Mouse (Mus musculus) MEL (cell line): ENCODE results near the gene Mrrf. TPM values are rescaled to one million over a fixed set of nuclear protein-coding genes. Genes with fewer than 3 reads are reported as not detected.

Experiments used
- DNase-seq: peaks from one replicate; pipeline ENCODE4 v3.0.0; 2011; ENCODE audit warnings: low read depth, low spot score
- H3K27ac ChIP-seq: 2 replicates; pipeline ENCODE4 v1.5.1; 2012; ENCODE audit warnings: low read depth, mild to moderate bottlenecking, control low read depth, low read length, moderate library complexity; ENCODE audit not compliant: control insufficient read depth
- H3K27me3 ChIP-seq, 2 experiments: fragments of 150-350 bp in 1 of 2; sonication (generic) in 1 of 2; 2 replicates each; pipeline ENCODE4 v1.6.1; 2012; ENCODE audit warnings: low read length in 2 of 2, mild to moderate bottlenecking in 2 of 2, improper control_type of control experiment in 1 of 2, moderate library complexity in 1 of 2; ENCODE audit not compliant: insufficient read depth in 2 of 2, control insufficient read depth in 1 of 2
- H3K36me3 ChIP-seq, 2 experiments: 2 replicates each; pipeline ENCODE4 v1.6.1; 2012 to 2014; ENCODE audit warnings: low read length in 2 of 2, improper control_type of control experiment in 1 of 2, inconsistent platforms in 1 of 2, mild to moderate bottlenecking in 1 of 2; ENCODE audit not compliant: insufficient read depth in 2 of 2, control insufficient read depth in 1 of 2
- H3K4me1 ChIP-seq, 2 experiments: fragments of 150-350 bp in 1 of 2; sonication (generic) in 1 of 2; 2 replicates each; pipeline ENCODE4 v1.6.1; 2012; ENCODE audit warnings: low read length in 2 of 2, improper control_type of control experiment in 1 of 2, mild to moderate bottlenecking in 1 of 2; ENCODE audit not compliant: insufficient read depth in 2 of 2, control insufficient read depth in 1 of 2
- H3K4me3 ChIP-seq, 2 experiments: fragments of 150-350 bp in 1 of 2; sonication (generic) in 1 of 2; 2 replicates each; pipeline ENCODE4 v1.5.1; 2012; ENCODE audit warnings: low read depth in 2 of 2, low read length in 2 of 2, mild to moderate bottlenecking in 2 of 2, moderate library complexity in 2 of 2, control low read depth in 1 of 2, improper control_type of control experiment in 1 of 2; ENCODE audit not compliant: control insufficient read depth in 1 of 2, insufficient read depth in 1 of 2
- H3K79me2 ChIP-seq: 2 replicates; pipeline ENCODE4 v1.6.1; 2012; ENCODE audit warnings: mild to moderate bottlenecking, low read length, moderate library complexity; ENCODE audit not compliant: control insufficient read depth, poor library complexity, insufficient read depth
- H3K9ac ChIP-seq: 2 replicates; pipeline ENCODE4 v1.6.1; 2012; ENCODE audit warnings: low read depth, mild to moderate bottlenecking, control low read depth, low read length, moderate library complexity; ENCODE audit not compliant: control insufficient read depth, poor library complexity, severe bottlenecking
- H3K9me3 ChIP-seq: fragments of 150-350 bp; sonication (generic); replicated peaks from 2 replicates; pipeline ENCODE4 v1.6.1; 2012; ENCODE audit warnings: mild to moderate bottlenecking, low read length, improper control_type of control experiment, moderate library complexity; ENCODE audit not compliant: insufficient read depth
- CHD2 ChIP-seq: IDR thresholded peaks from 2 replicates; pipeline ENCODE4 v1.6.1; 2011; ENCODE audit warnings: low read length, improper control_type of control experiment
- CTCF ChIP-seq, 3 experiments: IDR thresholded peaks in 2 of 3; conservative IDR thresholded peaks in 1 of 3; 2 replicates each; pipeline ENCODE4 v1.5.1; 2011 to 2012; ENCODE audit warnings: low read length in 3 of 3, low read depth in 2 of 3, mild to moderate bottlenecking in 2 of 3, improper control_type of control experiment in 1 of 3, inconsistent platforms in 1 of 3, mixed read lengths in 1 of 3, moderate library complexity in 1 of 3; ENCODE audit not compliant: control insufficient read depth in 1 of 3, insufficient read depth in 1 of 3, poor library complexity in 1 of 3, severe bottlenecking in 1 of 3
- ETS1 ChIP-seq: IDR thresholded peaks from 2 replicates; pipeline ENCODE4 v1.6.1; 2012; ENCODE audit warnings: low read depth, mild to moderate bottlenecking, inconsistent platforms, low read length, improper control_type of control experiment, moderate library complexity
- MAX ChIP-seq: IDR thresholded peaks from 2 replicates; pipeline ENCODE4 v1.6.1; 2011; ENCODE audit warnings: low read length, improper control_type of control experiment
- MEF2A ChIP-seq: IDR thresholded peaks from 2 replicates; pipeline ENCODE4 v1.6.1; 2014; ENCODE audit warnings: low read depth, mild to moderate bottlenecking, inconsistent platforms, low read length, improper control_type of control experiment; ENCODE audit not compliant: poor library complexity, insufficient replicate concordance, severe bottlenecking; ENCODE audit errors: extremely low read depth
- MYC ChIP-seq: IDR thresholded peaks from 2 replicates; pipeline ENCODE4 v1.6.1; 2011; ENCODE audit warnings: low read depth, mild to moderate bottlenecking, low read length, improper control_type of control experiment, moderate library complexity
- POLR2AphosphoS2 ChIP-seq: IDR thresholded peaks from 2 replicates; pipeline ENCODE4 v1.6.1; 2011; ENCODE audit warnings: low read length, improper control_type of control experiment
- POLR2AphosphoS5 ChIP-seq: IDR thresholded peaks from 2 replicates; pipeline ENCODE4 v1.6.1; 2012; ENCODE audit warnings: low read depth, borderline replicate concordance, mild to moderate bottlenecking, inconsistent platforms, low read length, moderate library complexity, mixed read lengths
- UBTF ChIP-seq: IDR thresholded peaks from 2 replicates; pipeline ENCODE4 v1.6.1; 2012; ENCODE audit warnings: low read depth, mild to moderate bottlenecking, inconsistent platforms, low read length, improper control_type of control experiment, moderate library complexity, borderline replicate concordance; ENCODE audit not compliant: insufficient read depth
- USF2 ChIP-seq, 2 experiments: IDR thresholded peaks; 2 replicates each; pipeline ENCODE4 v1.6.1; 2011 to 2012; ENCODE audit warnings: improper control_type of control experiment in 2 of 2, low read length in 2 of 2, borderline replicate concordance in 1 of 2, inconsistent platforms in 1 of 2, low read depth in 1 of 2, mild to moderate bottlenecking in 1 of 2; ENCODE audit not compliant: insufficient read depth in 1 of 2
- polyA plus RNA-seq, 2 experiments: library from polyadenylated mRNA; stranded (reverse) in 1 of 2; unstranded in 1 of 2; fragments of >175 nt in 1 of 2; fragments of >200 nt in 1 of 2; gene quantifications; 2 replicates each; pipeline versions ENCODE4 v1.2.1 to v1.2.4; 2012; ENCODE audit warnings: low replicate concordance in 2 of 2, low read depth in 1 of 2; ENCODE audit not compliant: insufficient read length in 2 of 2, insufficient read depth in 1 of 2, missing spikeins in 1 of 2
- total RNA-seq: library from RNA; depleted of rRNA; stranded (reverse); fragments of 300-350 nt; gene quantifications from 2 replicates; pipeline ENCODE4 v1.2.3, GENCODE M21; 2012

Mrrf gene
- total and polyA plus RNA-seq, 3 experiments, result 28.0 to 31.2 TPM; not detected in 1

GRCm38 (mm10) chr2:36169176-36169575 lies 33.0 kb downstream of the Mrrf start:
- Histone ChIP-seq H3K36me3 (peaks cover 0 to 2% of the 10 kb centered on the region in 2 experiments; a peak in 1 of 4 replicates), H3K4me1 (no peaks in the 10 kb centered on the region; a peak in 1 of 4 replicates), H3K4me3 (no peak overlapping the region), H3K27me3 (no peaks in the 10 kb centered on the region), H3K9ac (no peak overlapping the region), H3K27ac (no peak overlapping the region), H3K9me3 (no peaks in the 10 kb centered on the region), H3K79me2 (no peaks in the 10 kb centered on the region)
- TF ChIP-seq POLR2AphosphoS5, result no peak
- TF ChIP-seq USF2 (IDR thresholded peaks at IDR 0.05; ENCODE audit: borderline replicate concordance in 1 of 2, insufficient read depth in 1 of 2, low read depth in 1 of 2, low read length in 2 of 2), result no peak
- TF ChIP-seq CHD2, result no peak
- TF ChIP-seq MYC, result no peak
- no peak for TF ChIP-seq POLR2AphosphoS2
- no peak for TF ChIP-seq MAX
- DNase-seq, result no peak

GRCm38 (mm10) chr2:36172136-36172535 lies 35.9 kb downstream of the Mrrf start:
- no peak overlapping the region for H3K27ac ChIP-seq
- DNase-seq, result peak; percentile 12
- H3K9me3 ChIP-seq, result no peaks in the 10 kb centered on the region
- TF ChIP-seq MEF2A, result no peak
- no peak for TF ChIP-seq MYC
- H3K79me2 ChIP-seq, result no peaks in the 10 kb centered on the region
- H3K36me3 ChIP-seq, result peaks cover 0 to 4% of the 10 kb centered on the region in 2 experiments; a peak in 2 of 4 replicates
- H3K27me3 ChIP-seq, result no peaks in the 10 kb centered on the region
- H3K4me3 ChIP-seq, result no peak overlapping the region
- no peaks in the 10 kb centered on the region; a peak in 1 of 4 replicates for H3K4me1 ChIP-seq
- H3K9ac ChIP-seq, result no peak overlapping the region

GRCm38 (mm10) chr2:36172574-36172973 lies 36.4 kb downstream of the Mrrf start:
- Histone ChIP-seq H3K27me3 (no peaks in the 10 kb centered on the region), H3K4me3 (no peak overlapping the region), H3K36me3 (peaks cover 0 to 4% of the 10 kb centered on the region in 2 experiments; a peak in 2 of 4 replicates), H3K79me2 (no peaks in the 10 kb centered on the region), H3K27ac (no peak overlapping the region), H3K9ac (no peak overlapping the region), H3K9me3 (no peaks in the 10 kb centered on the region), H3K4me1 (no peaks in the 10 kb centered on the region)
- DNase-seq, result no peak
- no peak for TF ChIP-seq CTCF (IDR thresholded peaks at IDR 0.05 in 2 of 3, conservative IDR thresholded peaks at IDR 0.05 in 1 of 3; ENCODE audit: control insufficient read depth in 1 of 3, insufficient read depth in 1 of 3, low read depth in 2 of 3, low read length in 3 of 3, poor library complexity in 1 of 3, severe bottlenecking in 1 of 3)
- TF ChIP-seq ETS1, result no peak
- TF ChIP-seq UBTF, result no peak
